Mouse (Mus musculus) adrenal gland, adult 2 months (tissue): Measurements from ENCODE around the gene Ccdc190. TPM values are rescaled to one million over a fixed set of nuclear protein-coding genes. Genes with fewer than 3 reads are reported as not detected.

Experiments
- DNase-seq: peaks from one replicate; pipeline ENCODE4 v3.0.0; 2021
- long read RNA-seq: library from polyadenylated mRNA; stranded (forward); transcript quantifications from one replicate; pipeline ENCODE4 v2.0.0, GENCODE M21; 2021
- polyA plus RNA-seq: library from polyadenylated mRNA; depleted of rRNA; stranded (reverse); fragments of >200 nt; gene quantifications from 2 replicates; pipeline ENCODE4 v1.2.3, GENCODE M21; 2012; rRNA removed
- total RNA-seq, 2 experiments: library from RNA; stranded (reverse); gene quantifications; 2 replicates each; pipeline ENCODE4 v1.2.3; 2021

Gene Ccdc190
- under 1 TPM; 0.38 to 0.40 TPM for total RNA-seq
- not detected in 2 replicates for polyA plus RNA-seq
- long read RNA-seq: 0 reads

DNA sequence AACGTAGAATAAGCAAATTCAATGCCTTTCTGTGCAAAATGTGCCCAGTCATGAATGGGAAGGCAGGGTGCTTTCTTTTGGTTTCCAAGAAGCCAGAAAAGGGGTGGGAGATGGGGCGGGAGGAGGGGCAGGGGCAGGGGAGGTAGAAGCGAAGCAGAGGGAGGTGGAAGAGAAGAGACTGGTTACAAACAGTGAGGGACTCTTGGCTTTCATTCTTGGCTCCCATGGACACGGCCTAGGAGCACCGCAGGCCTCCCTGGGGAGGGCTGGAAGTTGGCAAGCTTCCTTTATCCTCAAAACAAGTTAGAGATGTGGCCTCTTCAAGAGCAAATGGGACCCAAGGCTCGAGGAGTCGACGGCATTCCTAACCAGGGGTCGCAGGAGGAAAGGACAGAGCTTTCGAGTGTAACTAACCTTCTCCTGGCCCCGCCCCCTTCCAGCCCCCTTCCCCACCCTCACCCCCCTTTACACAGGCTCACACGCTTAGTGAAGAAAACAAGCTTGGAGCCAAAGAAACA is at the start of gene Ccdc190:
Gene Ccdc190 (plus strand): TSS at position 195 of the 518 bp plus-strand sequence.
- peak; percentile 35 for DNase-seq

DNA sequence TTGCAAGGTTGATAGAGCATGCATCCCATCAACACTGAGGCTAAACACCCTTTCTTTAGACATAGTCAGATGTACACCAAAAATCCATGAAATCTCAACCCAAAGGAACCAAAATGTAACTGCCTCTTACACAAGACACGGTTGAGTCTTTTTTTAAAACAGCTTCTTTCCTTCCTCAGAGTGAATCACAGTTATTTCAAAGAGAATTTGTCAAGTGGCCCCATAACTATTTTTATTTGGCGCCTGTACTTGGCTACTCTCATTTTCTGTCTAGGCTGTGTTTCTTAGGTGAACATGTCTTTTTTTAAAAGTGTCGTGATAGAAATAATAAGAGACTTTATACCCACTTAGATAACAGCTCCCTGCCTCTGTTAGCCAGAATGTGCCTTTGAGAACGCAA is 49.4 kb upstream of the Ccdc190 start:
- no peak for DNase-seq

GRCm38 (mm10) chr1:169880181-169880580 is 48.3 kb upstream of the Ccdc190 start:
- DNase-seq: no peak

DNA sequence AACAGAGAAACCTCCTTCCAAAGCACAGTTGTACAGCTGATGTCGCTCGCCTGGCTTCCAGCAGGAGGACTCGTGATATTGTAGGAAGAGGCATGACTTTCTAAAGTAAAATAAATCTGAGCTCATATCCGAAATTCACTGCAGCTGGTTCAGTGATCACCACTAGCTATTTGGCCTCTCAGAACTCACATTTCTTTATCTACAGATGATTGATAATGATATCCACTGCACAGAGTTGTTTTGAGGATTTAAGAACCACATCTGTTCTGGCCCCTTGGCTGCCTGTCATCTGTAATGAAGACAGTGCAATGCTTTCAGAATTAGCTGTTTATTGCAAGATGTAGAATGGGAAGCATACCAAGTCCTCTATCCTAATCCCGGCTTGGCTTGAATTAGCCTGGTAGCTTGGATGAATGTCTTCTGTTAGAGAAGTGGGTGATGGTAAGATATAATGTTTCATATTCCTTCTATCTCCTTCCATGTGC is 45.3 kb upstream of the Ccdc190 start:
- DNase-seq: no peak

DNA sequence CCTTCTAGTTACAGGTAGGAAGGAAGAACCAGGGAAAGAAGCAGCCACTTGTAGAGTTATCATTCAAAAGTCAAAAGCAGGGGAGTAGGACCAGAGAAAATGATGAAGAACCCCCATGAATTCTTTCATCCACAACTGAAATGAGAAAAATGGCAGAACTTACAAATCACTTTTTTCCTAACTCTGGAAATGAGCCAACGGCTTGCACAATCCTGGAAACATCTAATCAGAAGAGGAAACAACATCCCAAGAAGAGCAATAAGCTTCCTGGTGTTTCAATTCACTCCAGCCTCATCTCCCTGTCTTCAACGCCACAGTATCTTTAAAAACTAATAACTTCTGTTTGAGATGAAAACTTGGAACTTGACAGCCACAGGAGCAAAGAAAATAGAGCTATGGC is 39.2 kb upstream of the Ccdc190 start:
- DNase-seq: no peak

GRCm38 (mm10) chr1:169893976-169894375 is 34.5 kb upstream of the Ccdc190 start:
- no peak for DNase-seq

DNA sequence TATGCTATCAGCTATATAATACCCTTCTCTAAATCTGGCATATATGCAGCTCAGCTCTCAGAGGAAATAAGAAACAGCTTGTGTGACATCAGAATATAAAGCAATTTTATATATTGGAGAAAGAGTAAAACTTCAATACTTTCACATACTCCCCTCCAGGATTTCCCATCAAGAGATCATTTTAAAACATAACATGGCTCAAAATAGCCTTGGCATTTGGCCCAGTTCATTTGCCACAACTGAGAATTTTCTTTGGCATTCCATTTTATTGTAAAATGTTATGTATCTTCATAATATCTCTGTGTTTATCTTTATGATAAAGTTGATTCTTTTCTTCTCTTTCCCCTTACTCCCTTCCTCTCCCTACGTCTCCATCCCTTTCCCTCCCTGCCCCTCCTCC is 32.8 kb upstream of the Ccdc190 start:
- no peak for DNase-seq

DNA sequence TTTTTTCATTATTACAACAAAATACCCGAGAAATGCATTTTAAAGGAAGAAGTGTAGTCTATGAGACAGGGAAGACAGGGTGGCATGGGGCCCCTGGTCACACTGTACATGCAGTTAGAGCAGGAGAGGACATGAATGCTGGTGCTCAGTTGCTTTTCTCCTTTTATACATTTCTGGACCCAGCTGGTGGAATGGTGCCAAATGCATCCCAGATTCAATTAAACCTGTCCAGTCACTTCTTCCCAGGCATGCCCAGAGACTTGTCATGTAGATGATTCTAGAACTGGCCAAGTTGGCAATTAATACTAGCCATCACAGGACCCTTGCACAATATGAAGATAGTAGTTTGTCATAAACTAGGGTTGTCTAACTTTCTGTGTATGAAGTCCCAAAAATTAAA is 30.5 kb upstream of the Ccdc190 start:
- no peak for DNase-seq

GRCm38 (mm10) chr1:169898607-169899006 is 29.8 kb upstream of the Ccdc190 start:
- no peak for DNase-seq

DNA sequence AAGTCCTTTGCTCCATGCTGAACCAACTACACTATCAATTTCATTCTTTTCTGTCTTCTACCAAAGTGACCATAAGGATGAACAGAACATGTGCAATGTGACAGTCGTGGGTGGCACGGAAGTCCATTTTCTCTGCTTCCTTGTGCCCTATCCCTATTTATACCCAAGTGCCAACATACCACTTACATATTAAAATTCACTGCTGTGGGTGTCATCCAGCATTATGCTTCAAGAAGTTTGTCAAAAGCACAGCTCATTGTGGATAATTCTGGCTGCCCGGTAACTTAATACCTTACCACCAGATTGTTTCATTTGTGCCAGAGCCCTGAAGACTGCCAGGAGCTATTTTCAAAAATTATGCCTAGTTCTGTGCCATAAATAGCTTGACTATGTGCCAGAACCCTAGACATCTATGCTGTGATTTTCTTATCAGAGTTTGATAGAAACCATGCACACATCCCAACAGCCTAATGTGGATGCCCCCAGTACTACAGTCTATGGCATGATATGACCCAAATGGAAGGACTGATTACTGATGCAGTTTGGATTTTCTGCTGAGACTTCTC is 27.6 kb upstream of the Ccdc190 start:
- no peak for DNase-seq

DNA sequence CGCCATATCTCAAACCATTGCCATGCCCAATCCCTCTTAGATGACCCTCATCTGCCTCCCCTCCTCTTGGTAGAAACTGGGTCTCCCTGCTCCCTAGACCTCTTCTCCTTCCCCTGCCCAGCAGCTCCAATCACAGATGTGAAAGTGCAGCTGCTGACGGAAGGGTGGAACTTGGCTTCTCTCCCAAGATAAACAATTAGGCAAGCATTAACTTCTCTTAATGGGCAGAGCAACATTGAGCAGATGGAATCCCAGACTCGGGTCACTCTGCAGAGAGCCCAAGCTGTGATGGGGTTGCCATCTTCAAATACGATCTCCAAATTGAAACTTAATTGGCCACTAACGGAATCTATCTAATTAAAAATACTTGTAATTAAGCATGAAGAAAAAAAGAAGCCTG is 19.3 kb upstream of the Ccdc190 start:
- no peak for DNase-seq

- no peak for DNase-seq
Measured at GRCm38 (mm10) chr1:169909659-169910058, 18.8 kb upstream of the Ccdc190 start.

GRCm38 (mm10) chr1:169910751-169911150 is 17.7 kb upstream of the Ccdc190 start:
- no peak for DNase-seq

GRCm38 (mm10) chr1:169911526-169911925 is 16.9 kb upstream of the Ccdc190 start:
- no peak for DNase-seq

DNA sequence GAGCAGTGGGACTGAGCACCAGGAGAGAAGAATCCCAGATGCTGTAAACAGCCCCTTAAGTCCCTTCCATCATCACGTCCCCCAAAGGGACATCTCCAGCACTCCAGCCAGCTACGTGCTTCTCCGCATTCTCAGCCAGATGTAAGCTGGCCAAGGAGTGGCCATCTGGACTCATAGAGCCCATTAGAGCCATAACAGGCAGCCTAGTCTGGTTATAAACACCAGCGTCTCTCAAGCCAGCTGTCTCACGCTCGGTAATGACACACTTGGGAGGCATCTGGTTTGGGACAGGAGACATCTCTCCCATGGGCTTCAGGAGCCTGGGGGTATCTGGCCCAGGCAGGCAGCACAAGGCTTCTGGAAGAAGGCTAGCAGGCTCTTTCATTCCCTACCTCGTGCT is 11.8 kb upstream of the Ccdc190 start:
- DNase-seq: peak; percentile 21

DNA sequence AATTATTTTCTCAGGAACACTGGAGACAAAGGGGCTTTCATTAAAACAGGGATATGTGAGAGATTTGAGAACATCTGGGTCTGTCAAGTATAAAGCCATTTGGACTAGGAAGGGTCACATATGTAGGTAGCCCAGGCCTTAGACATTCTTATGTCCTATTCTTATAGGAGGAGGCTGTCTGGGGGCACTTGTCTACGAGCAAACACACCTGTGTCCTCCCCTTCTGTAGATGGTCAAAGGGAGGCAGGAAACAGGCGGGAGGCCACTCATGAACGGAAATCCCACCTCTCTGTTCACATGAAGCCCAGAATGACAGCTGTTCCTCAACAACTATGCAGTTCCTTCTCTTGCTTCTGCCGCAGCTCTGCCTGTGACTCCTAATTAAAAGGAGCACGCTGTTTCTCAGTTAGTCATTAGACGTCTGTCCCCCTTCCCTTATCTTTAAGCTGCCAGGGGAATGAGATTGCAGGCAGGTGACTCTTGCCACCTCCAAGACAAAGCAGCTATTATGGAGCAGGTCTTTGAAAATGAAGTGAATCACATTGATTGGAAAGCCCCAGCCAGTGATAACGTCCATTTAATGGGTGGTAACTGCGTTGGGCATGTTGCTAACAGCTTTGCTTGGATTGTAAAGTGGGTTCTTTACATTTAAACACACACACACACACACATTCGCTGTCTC is 11.2 kb upstream of the Ccdc190 start:
- no peak for DNase-seq

- peak; percentile 71 for DNase-seq
Measured at GRCm38 (mm10) chr1:169917998-169918397, 10.4 kb upstream of the Ccdc190 start.

DNA sequence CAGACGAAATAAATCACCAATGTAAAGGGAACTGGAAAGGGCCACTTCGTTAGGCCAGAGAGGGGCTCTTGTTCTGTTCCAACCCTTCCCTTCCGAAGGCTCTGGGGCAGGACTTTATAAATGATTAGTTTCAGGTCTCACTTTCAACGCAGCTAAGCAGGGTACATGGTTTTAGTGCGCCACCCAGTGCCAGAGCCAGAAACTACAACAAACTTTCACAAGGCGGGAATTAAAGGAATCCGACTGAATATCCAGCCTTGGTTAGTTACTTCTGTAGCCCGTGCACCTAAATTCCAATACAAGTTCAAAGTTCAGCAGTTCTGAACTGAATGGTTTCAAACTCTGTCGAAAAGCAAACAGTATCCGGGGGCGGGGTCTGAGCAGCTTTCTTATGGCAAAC is 9.2 kb upstream of the Ccdc190 start:
- DNase-seq: peak; percentile 77

GRCm38 (mm10) chr1:169921710-169922211 is 6.7 kb upstream of the Ccdc190 start:
- no peak for DNase-seq

- DNase-seq: peak; percentile 29
Measured at GRCm38 (mm10) chr1:169924567-169924966, 3.9 kb upstream of the Ccdc190 start.

DNA sequence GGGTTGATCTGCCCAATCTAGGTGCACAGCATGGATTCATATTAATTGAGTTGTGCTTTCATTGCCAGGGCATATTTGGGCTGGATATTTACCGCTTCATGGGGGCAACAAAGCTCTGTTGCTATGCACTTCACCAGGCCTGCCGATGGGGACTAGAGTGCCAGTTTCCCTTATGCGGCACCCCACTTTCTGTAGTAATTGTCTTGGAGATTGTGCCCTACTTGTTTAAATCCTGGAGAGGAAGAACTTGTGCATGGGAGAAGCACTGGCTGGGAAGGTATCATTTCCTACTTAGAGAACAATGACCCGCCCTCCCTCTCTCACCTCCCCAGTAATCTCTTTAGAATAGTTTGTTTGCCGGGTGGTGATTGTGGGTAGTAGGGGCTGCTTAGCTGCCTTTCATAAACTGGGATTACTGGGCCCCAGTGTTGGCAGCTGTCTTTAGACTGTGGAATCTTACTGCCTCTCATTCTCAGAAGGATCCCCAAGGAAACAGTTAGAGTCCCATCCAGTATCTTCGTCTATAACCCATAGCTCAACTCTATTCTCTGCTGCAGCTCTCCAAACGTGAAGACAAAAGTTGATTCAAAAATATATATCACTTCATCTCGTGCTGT is 587 bp upstream of the Ccdc190 start:
- DNase-seq: no peak

DNA sequence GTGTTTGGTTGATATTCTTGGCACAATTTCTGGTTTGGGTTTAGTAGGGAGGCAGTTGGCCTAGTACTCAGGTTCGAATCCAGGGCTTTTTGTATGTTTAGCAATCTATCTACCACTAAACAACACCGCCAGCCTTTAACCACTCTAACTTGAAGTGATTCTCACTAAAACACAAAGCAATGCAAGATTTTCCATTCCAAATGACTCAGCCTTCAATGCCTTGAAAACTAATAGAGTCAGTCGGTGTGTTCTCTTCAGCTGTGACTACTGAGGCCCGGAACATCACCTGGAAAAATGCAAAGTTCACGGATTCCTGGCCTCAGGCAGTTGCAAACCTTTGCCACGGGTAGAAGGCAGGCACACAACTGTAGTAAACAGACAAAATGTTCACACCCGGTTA is 3.2 kb downstream of the Ccdc190 start:
- no peak for DNase-seq
